Mouse (Mus musculus) liver, adult 2 months (tissue): ENCODE measurements at regions not wholly inside any gene's neighbourhood (a gene's known extent, or its start where the extent isn't known, plus 50 kb on each side); places are given as distances from the start of the nearest gene placed in this dataset.

ENCODE experiments used
- DNase-seq: peaks from one replicate; pipeline ENCODE4 v3.0.0-alpha.2; 2011; ENCODE audit warnings: low read depth, low spot score; ENCODE audit errors: extremely low read depth
- H3K27ac ChIP-seq: fragments of 200-500 bp; replicated peaks from 2 replicates; pipeline ENCODE4 v1.5.1; 2012; ENCODE audit warnings: low read depth, mild to moderate bottlenecking, control low read depth, inconsistent platforms, low read length; ENCODE audit not compliant: insufficient read depth
- H3K27me3 ChIP-seq: fragments of 200-500 bp; 2 replicates; pipeline ENCODE4 v1.6.1; 2012; ENCODE audit warnings: mild to moderate bottlenecking, moderate library complexity, low read length, inconsistent platforms; ENCODE audit not compliant: control insufficient read depth, insufficient read depth
- H3K36me3 ChIP-seq: fragments of 200-500 bp; 2 replicates; pipeline ENCODE4 v1.6.1; 2012; ENCODE audit warnings: low read length, inconsistent platforms; ENCODE audit not compliant: control insufficient read depth, insufficient read depth
- H3K4me1 ChIP-seq: fragments of 200-500 bp; 2 replicates; pipeline ENCODE4 v1.6.1; 2011; ENCODE audit warnings: low read length; ENCODE audit not compliant: control insufficient read depth, insufficient read depth
- H3K4me3 ChIP-seq: fragments of 200-500 bp; 2 replicates; pipeline ENCODE4 v1.5.1; 2011; ENCODE audit warnings: low read depth, mild to moderate bottlenecking, control low read depth, low read length, moderate library complexity; ENCODE audit not compliant: insufficient read depth
- H3K79me2 ChIP-seq: fragments of 200-500 bp; 2 replicates; pipeline ENCODE4 v1.6.1; 2012; ENCODE audit warnings: inconsistent platforms, mild to moderate bottlenecking, low read length, moderate library complexity; ENCODE audit not compliant: control insufficient read depth, insufficient read depth
- H3K9ac ChIP-seq: fragments of 200-500 bp; 2 replicates; pipeline ENCODE4 v1.6.1; 2012; ENCODE audit warnings: low read depth, mild to moderate bottlenecking, control low read depth, inconsistent platforms, low read length
- CTCF ChIP-seq: fragments of 200-500 bp; IDR thresholded peaks from 2 replicates; pipeline ENCODE4 v1.5.1; 2011; ENCODE audit warnings: low read depth, low read length, control low read depth
- POLR2A ChIP-seq: fragments of 200-500 bp; IDR thresholded peaks from 2 replicates; pipeline ENCODE4 v1.6.1; 2011; ENCODE audit warnings: low read length, control low read depth; ENCODE audit not compliant: insufficient read depth; ENCODE audit errors: extremely low read depth
- WGBS: fragments of 180-500 bp; shearing (Covaris S2); methylation state at CpG from one replicate; pipeline ENCODE4 v1.1.7; 2018; 5-methylcytosine and 5-hydroxymethylcytosine counted together

- no peak overlapping the region for H3K4me3 ChIP-seq
- no peaks in the 10 kb centered on the region for H3K79me2 ChIP-seq
- no peak overlapping the region for H3K9ac ChIP-seq
- no peak for TF ChIP-seq CTCF
- TF ChIP-seq POLR2A = no peak
- H3K36me3 ChIP-seq = no peaks in the 10 kb centered on the region
- H3K27ac ChIP-seq = no peak overlapping the region
- H3K4me1 ChIP-seq = no peaks in the 10 kb centered on the region
- WGBS = 94% methylated on average over 3 of the region's 3 CpGs
- H3K27me3 ChIP-seq = no peaks in the 10 kb centered on the region
- DNase-seq = no peak
Measured at GRCm38 (mm10) chr7:129689464-129689863, 97.8 kb downstream of the Wdr11 start.

- DNase-seq = no peak
- WGBS = 70% methylated on average over 6 of the region's 6 CpGs
- H3K79me2 ChIP-seq = no peaks in the 10 kb centered on the region
- H3K36me3 ChIP-seq = no peaks in the 10 kb centered on the region
- H3K4me1 ChIP-seq = no peaks in the 10 kb centered on the region
- no peaks in the 10 kb centered on the region for H3K27me3 ChIP-seq
- no peak overlapping the region for H3K27ac ChIP-seq
- H3K4me3 ChIP-seq = no peak overlapping the region
- no peak overlapping the region for H3K9ac ChIP-seq
- TF ChIP-seq CTCF (no peak), POLR2A (no peak)
Measured at GRCm38 (mm10) chr7:129690868-129691267, 99.2 kb downstream of the Wdr11 start.

DNA sequence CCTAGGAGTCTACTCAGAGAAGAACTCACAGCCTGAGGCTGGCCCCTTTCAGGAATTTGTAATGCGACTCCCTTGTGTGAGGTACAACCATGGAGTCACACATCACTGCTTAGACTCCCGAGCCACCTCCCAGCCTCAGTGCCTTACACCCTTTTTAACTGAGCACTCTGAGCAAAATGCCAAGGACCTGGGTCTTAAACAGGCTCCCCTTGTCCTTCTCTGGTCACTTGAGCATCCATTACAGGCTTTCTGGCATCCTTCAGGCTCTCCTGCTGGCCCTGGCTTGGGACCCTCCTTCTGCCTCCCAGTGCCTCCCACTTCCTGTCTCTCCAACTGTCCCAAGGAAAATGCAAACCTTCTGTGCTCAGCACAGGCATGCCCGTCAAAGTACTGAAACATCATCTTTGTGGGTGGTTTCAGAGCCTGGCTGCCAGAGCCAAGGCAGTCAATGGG lies 100.0 kb downstream of the Wdr11 start:
- Histone ChIP-seq H3K4me3 (no peak overlapping the region), H3K4me1 (no peaks in the 10 kb centered on the region), H3K79me2 (no peaks in the 10 kb centered on the region), H3K36me3 (no peaks in the 10 kb centered on the region), H3K27ac (no peak overlapping the region), H3K27me3 (no peaks in the 10 kb centered on the region), H3K9ac (no peak overlapping the region)
- no peak for DNase-seq
- no peak for TF ChIP-seq POLR2A
- no peak for TF ChIP-seq CTCF
- 45% methylated on average over 3 of the region's 3 CpGs for WGBS

GRCm38 (mm10) chr7:129693635-129694034 lies 102.0 kb downstream of the Wdr11 start:
- DNase-seq = no peak
- WGBS = 62% methylated on average over 9 of the region's 9 CpGs
- Histone ChIP-seq H3K36me3 (no peaks in the 10 kb centered on the region), H3K4me3 (no peak overlapping the region), H3K79me2 (no peaks in the 10 kb centered on the region), H3K9ac (no peak overlapping the region), H3K27me3 (no peaks in the 10 kb centered on the region), H3K27ac (no peak overlapping the region), H3K4me1 (no peaks in the 10 kb centered on the region)
- TF ChIP-seq POLR2A = no peak
- no peak for TF ChIP-seq CTCF

- no peak overlapping the region for H3K27ac ChIP-seq
- no peak for DNase-seq
- H3K4me3 ChIP-seq = no peak overlapping the region
- no peaks in the 10 kb centered on the region for H3K79me2 ChIP-seq
- no peaks in the 10 kb centered on the region for H3K27me3 ChIP-seq
- TF ChIP-seq POLR2A = no peak
- no peak for TF ChIP-seq CTCF
- H3K9ac ChIP-seq = no peak overlapping the region
- H3K4me1 ChIP-seq = no peaks in the 10 kb centered on the region
- no peaks in the 10 kb centered on the region for H3K36me3 ChIP-seq
Measured at GRCm38 (mm10) chr7:129694168-129694567, 102.5 kb downstream of the Wdr11 start.

GRCm38 (mm10) chr7:129699931-129700570 lies 108.4 kb downstream of the Wdr11 start:
- Histone ChIP-seq H3K9ac (no peak overlapping the region), H3K36me3 (no peaks in the 10 kb centered on the region), H3K27ac (no peak overlapping the region), H3K4me1 (no peaks in the 10 kb centered on the region), H3K79me2 (no peaks in the 10 kb centered on the region), H3K27me3 (no peaks in the 10 kb centered on the region), H3K4me3 (no peak overlapping the region)
- TF ChIP-seq CTCF = no peak
- no peak for TF ChIP-seq POLR2A
- no peak for DNase-seq
- WGBS = 79% methylated on average over 5 of the region's 5 CpGs
